Mouse (Mus musculus) E14TG2a.4 (cell line): Measurements from ENCODE around the gene Rhbdd1.

ENCODE experiments used
- CTCF ChIP-seq: conservative IDR thresholded peaks from 2 replicates; pipeline ENCODE4 v1.5.1; 2014; ENCODE audit warnings: low read length
- NANOG ChIP-seq: IDR thresholded peaks from 2 replicates; pipeline ENCODE4 v1.6.1; 2014; ENCODE audit warnings: borderline replicate concordance, low read length, mixed read lengths
- POU5F1 ChIP-seq: IDR thresholded peaks from 2 replicates; pipeline ENCODE4 v1.6.1; 2014; ENCODE audit warnings: low read length, borderline replicate concordance

- TF ChIP-seq CTCF (no peak), POU5F1 (no peak), NANOG (no peak)
Measured at GRCm38 (mm10) chr1:82267547-82267946, 48.7 kb upstream of the Rhbdd1 start.
